Mouse (Mus musculus): ENCODE data around the gene Fam25c. TPM values are rescaled to one million over a fixed set of nuclear protein-coding genes. Genes with fewer than 3 reads are reported as not detected.

Gene Fam25c
- not detected in 2 replicates for polyA plus RNA-seq (2014; fragmentation: Nextera tagmentation; extraction: Ambion mirVana)

DNA sequence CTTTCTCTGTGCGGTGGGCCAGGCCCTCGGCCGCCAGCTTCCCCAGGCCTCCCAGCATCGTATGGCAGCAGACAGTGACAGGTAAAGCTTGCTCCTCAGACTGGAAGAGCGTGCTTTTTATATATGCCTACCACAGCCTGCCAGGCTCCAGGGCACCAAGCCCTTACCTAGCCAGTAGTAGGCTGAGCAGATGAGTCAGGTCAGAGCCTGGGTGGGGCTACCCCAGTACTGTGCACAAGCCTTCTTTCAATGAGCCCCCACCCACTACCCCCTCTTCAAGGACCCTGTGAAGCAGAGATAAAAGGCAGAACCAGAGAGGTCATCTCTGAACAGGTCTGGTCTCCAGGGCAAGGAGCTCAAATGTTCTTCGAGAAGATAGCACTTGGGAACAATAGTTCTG lies at the start of gene Fam25c:
Fam25c (minus strand) TSS at position 133 of the 400 bp plus-strand sequence.
- Histone ChIP-seq H3K9ac (replicated peaks; ENCODE audit: low read depth, low read length) (no peak within 1 kb of the TSS), H3K27ac (ENCODE audit: low read length) (no peak within 1 kb of the TSS), H3K4me2 (replicated peaks; ENCODE audit: low read depth, low read length) (no peak within 1 kb of the TSS), H3K36me3 (ENCODE audit: control insufficient read depth, insufficient read depth, low read length) (no peaks in the 10 kb centered on the region), H3K4me3 (ENCODE audit: low read depth, low read length) (no peak within 1 kb of the TSS), H3K4me1 (ENCODE audit: control insufficient read depth, insufficient read depth, low read length) (0 out of 2 replicates have a peak, but pooled peaks cover 2% of the 10 kb centered on the region), H3K9me3 (ENCODE audit: control insufficient read depth, low read depth, low read length) (no peaks in the 10 kb centered on the region), H3K27me3 (ENCODE audit: control insufficient read depth, insufficient read depth, low read length) (no peaks in the 10 kb centered on the region)
- 69% methylated on average over 6 of the region's 6 CpGs for WGBS
- ATAC-seq (ENCODE audit: insufficient number of reproducible peaks, insufficient read depth, low FRiP score, low read depth) = 0 out of 2 replicates have a peak, but pooled peaks have one; percentile 15

DNA sequence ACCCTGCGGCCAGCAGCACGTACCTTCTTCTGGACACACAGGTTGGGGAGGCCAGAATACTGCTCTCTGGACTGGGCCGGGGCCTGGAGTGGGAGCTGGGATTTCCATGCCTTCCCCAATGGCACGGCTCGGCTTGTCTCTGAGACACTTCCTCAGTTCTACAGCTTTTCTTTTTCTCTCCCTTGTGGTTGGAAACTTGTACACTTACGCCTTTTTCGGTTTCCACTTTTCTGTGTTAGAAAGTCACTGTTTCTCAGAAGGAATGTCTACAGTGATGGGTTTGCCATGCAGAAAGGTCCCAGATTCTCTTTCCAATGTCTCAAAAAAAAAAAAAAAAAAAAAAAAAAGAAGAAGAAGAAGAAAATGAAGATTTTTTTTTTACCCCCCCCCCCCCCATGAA lies 48.2 kb upstream of the Fam25c start:
- no peak overlapping the region for H3K9ac ChIP-seq (replicated peaks; ENCODE audit: low read depth, low read length)
- H3K9me3 ChIP-seq (ENCODE audit: control insufficient read depth, low read depth, low read length) = no peaks in the 10 kb centered on the region
- 97% methylated on average over 7 of the region's 7 CpGs for WGBS
- peaks cover 30% of the 10 kb centered on the region for H3K36me3 ChIP-seq (ENCODE audit: control insufficient read depth, insufficient read depth, low read length)
- no peak overlapping the region for H3K27ac ChIP-seq (ENCODE audit: low read length)
- no peaks in the 10 kb centered on the region for H3K27me3 ChIP-seq (ENCODE audit: control insufficient read depth, insufficient read depth, low read length)
- H3K4me1 ChIP-seq (ENCODE audit: control insufficient read depth, insufficient read depth, low read length) = no peaks in the 10 kb centered on the region
- no peak for ATAC-seq (ENCODE audit: insufficient number of reproducible peaks, insufficient read depth, low FRiP score, low read depth)
- H3K4me2 ChIP-seq (replicated peaks; ENCODE audit: low read depth, low read length) = no peak overlapping the region
- no peak overlapping the region for H3K4me3 ChIP-seq (ENCODE audit: low read depth, low read length)

GRCm38 (mm10) chr14:34402871-34403270 lies 47.6 kb upstream of the Fam25c start:
- Histone ChIP-seq H3K27ac (ENCODE audit: low read length) (no peak overlapping the region), H3K27me3 (ENCODE audit: control insufficient read depth, insufficient read depth, low read length) (no peaks in the 10 kb centered on the region), H3K9me3 (ENCODE audit: control insufficient read depth, low read depth, low read length) (no peaks in the 10 kb centered on the region), H3K36me3 (ENCODE audit: control insufficient read depth, insufficient read depth, low read length) (peaks cover 30% of the 10 kb centered on the region), H3K4me3 (ENCODE audit: low read depth, low read length) (no peak overlapping the region), H3K9ac (replicated peaks; ENCODE audit: low read depth, low read length) (no peak overlapping the region), H3K4me1 (ENCODE audit: control insufficient read depth, insufficient read depth, low read length) (no peaks in the 10 kb centered on the region), H3K4me2 (replicated peaks; ENCODE audit: low read depth, low read length) (no peak overlapping the region)
- no peak for ATAC-seq (ENCODE audit: insufficient number of reproducible peaks, insufficient read depth, low FRiP score, low read depth)
- WGBS = 79% methylated on average over 8 of the region's 8 CpGs

DNA sequence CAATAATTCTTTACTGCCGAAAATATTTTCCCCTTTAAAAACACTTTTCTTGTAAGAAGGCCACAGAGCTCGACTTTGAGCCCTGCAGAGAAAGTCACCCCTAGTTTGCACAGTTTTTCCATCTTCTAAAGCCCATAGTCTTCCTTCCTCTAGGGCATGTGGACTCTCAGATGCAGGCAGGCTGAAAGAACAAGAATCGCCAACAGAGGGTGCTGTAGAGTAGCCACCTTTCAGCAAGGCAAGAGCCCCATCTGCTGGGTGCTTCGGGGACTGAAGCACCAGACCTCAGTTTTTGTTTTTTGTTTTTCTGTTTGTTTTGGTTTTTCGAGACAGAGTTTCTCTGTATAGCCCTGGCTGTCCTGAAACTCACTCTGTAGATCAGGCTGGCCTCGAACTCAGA lies 45.9 kb upstream of the Fam25c start:
- H3K9me3 ChIP-seq (ENCODE audit: control insufficient read depth, low read depth, low read length) = no peaks in the 10 kb centered on the region
- H3K27me3 ChIP-seq (ENCODE audit: control insufficient read depth, insufficient read depth, low read length) = no peaks in the 10 kb centered on the region
- 56% methylated on average over 6 of the region's 6 CpGs for WGBS
- no peak overlapping the region for H3K4me3 ChIP-seq (ENCODE audit: low read depth, low read length)
- H3K4me1 ChIP-seq (ENCODE audit: control insufficient read depth, insufficient read depth, low read length) = no peaks in the 10 kb centered on the region
- H3K9ac ChIP-seq (replicated peaks; ENCODE audit: low read depth, low read length) = no peak overlapping the region
- no peak overlapping the region for H3K4me2 ChIP-seq (replicated peaks; ENCODE audit: low read depth, low read length)
- H3K27ac ChIP-seq (ENCODE audit: low read length) = no peak overlapping the region
- H3K36me3 ChIP-seq (ENCODE audit: control insufficient read depth, insufficient read depth, low read length) = peaks cover 19% of the 10 kb centered on the region
- ATAC-seq (ENCODE audit: insufficient number of reproducible peaks, insufficient read depth, low FRiP score, low read depth) = no peak

DNA sequence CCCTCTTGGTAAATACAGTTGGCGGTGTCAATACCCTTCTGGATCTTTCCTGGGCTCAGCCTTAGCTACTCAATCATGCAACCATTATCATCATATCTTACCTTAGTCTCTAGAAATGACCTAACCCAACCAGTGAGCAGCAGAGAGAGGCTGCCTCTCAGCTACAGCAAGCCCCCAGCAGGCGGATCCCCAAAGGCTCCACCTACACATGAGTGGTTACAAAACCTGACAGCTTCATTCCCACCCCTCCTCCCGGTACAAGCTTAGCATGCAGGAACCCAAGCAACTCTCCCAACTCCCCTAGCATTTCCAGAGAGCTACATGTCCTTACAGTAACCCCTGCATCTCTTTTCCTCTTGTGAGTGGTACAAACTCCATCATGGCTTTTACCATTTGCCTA lies 44.8 kb upstream of the Fam25c start:
- Histone ChIP-seq H3K27me3 (ENCODE audit: control insufficient read depth, insufficient read depth, low read length) (no peaks in the 10 kb centered on the region), H3K4me1 (ENCODE audit: control insufficient read depth, insufficient read depth, low read length) (no peaks in the 10 kb centered on the region), H3K9me3 (ENCODE audit: control insufficient read depth, low read depth, low read length) (no peaks in the 10 kb centered on the region), H3K36me3 (ENCODE audit: control insufficient read depth, insufficient read depth, low read length) (peaks cover 12% of the 10 kb centered on the region), H3K27ac (ENCODE audit: low read length) (no peak overlapping the region), H3K9ac (replicated peaks; ENCODE audit: low read depth, low read length) (no peak overlapping the region), H3K4me2 (replicated peaks; ENCODE audit: low read depth, low read length) (no peak overlapping the region), H3K4me3 (ENCODE audit: low read depth, low read length) (no peak overlapping the region)
- 92% methylated on average over 3 of the region's 3 CpGs for WGBS
- ATAC-seq (ENCODE audit: insufficient number of reproducible peaks, insufficient read depth, low FRiP score, low read depth) = no peak

DNA sequence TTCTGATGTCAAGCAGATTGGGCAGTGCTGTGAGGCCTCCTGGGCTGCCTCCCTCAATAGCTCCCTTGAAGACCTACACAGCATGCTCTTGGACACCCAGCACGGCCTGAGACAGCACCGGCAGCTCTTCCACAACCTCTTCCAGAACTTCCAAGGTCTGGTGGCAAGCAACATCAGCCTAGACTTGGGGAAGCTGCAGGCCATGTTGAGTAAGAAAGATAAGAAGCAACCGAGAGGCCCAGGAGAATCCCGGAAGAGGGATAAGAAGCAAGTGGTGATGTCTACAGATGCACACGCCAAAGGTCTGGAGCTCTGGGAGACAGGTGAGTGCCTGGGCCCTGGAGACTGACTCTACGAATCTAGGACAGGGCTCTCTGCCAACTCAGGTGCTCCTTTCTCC lies 44.1 kb upstream of the Fam25c start:
- Histone ChIP-seq H3K27ac (ENCODE audit: low read length) (no peak overlapping the region), H3K4me1 (ENCODE audit: control insufficient read depth, insufficient read depth, low read length) (no peaks in the 10 kb centered on the region), H3K4me3 (ENCODE audit: low read depth, low read length) (no peak overlapping the region), H3K27me3 (ENCODE audit: control insufficient read depth, insufficient read depth, low read length) (no peaks in the 10 kb centered on the region), H3K36me3 (ENCODE audit: control insufficient read depth, insufficient read depth, low read length) (peaks cover 5% of the 10 kb centered on the region), H3K9me3 (ENCODE audit: control insufficient read depth, low read depth, low read length) (no peaks in the 10 kb centered on the region), H3K4me2 (replicated peaks; ENCODE audit: low read depth, low read length) (no peak overlapping the region), H3K9ac (replicated peaks; ENCODE audit: low read depth, low read length) (no peak overlapping the region)
- no peak for ATAC-seq (ENCODE audit: insufficient number of reproducible peaks, insufficient read depth, low FRiP score, low read depth)
- WGBS = 96% methylated on average over 6 of the region's 6 CpGs

DNA sequence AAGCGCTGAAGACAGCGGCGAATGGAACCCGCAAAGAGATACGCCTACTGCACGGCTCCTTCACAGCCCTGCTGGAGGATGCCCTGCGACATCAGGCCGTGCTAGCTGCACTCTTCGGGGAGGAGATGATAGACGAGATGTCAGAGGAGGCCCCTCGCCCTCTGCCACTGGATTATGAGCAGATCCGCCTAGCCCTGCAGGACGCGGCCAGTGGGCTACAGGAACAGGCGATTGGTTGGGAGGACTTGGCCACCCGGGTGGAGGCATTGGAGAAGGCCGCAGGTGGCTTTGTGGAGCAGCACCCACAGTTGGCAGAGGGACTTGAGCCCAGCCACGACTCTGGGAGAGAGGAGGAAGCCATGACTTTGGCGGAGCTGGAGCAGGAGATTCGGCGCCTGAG lies 43.7 kb upstream of the Fam25c start:
- no peaks in the 10 kb centered on the region for H3K27me3 ChIP-seq (ENCODE audit: control insufficient read depth, insufficient read depth, low read length)
- no peak overlapping the region for H3K4me3 ChIP-seq (ENCODE audit: low read depth, low read length)
- 85% methylated on average over 20 of the region's 21 CpGs for WGBS
- H3K4me2 ChIP-seq (replicated peaks; ENCODE audit: low read depth, low read length) = no peak overlapping the region
- no peak for ATAC-seq (ENCODE audit: insufficient number of reproducible peaks, insufficient read depth, low FRiP score, low read depth)
- H3K27ac ChIP-seq (ENCODE audit: low read length) = no peak overlapping the region
- H3K9me3 ChIP-seq (ENCODE audit: control insufficient read depth, low read depth, low read length) = no peaks in the 10 kb centered on the region
- H3K36me3 ChIP-seq (ENCODE audit: control insufficient read depth, insufficient read depth, low read length) = peaks cover 2% of the 10 kb centered on the region
- no peaks in the 10 kb centered on the region for H3K4me1 ChIP-seq (ENCODE audit: control insufficient read depth, insufficient read depth, low read length)
- H3K9ac ChIP-seq (replicated peaks; ENCODE audit: low read depth, low read length) = no peak overlapping the region

DNA sequence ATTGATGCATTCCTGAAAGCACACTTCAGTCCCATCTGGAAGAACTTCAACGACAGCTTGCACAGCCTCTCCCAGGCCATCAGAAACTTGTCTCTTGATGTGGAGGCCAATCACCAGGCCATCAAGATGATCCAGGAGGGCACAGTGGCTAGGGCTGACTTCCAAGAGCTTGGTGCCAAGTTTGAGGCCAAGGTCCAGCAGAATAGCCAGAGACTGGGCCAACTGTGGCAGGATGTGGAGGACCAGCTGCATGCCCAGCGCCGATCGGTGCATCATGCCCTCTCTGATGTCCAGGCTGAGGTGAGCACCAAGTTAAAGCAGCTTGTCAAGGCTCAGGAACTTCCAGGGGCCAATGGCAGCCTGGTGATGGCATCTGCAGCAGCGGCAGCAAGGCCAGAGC lies 42.6 kb upstream of the Fam25c start:
- Histone ChIP-seq H3K9ac (replicated peaks; ENCODE audit: low read depth, low read length) (no peak overlapping the region), H3K27ac (ENCODE audit: low read length) (no peak overlapping the region), H3K36me3 (ENCODE audit: control insufficient read depth, insufficient read depth, low read length) (no peaks in the 10 kb centered on the region; the same call in 1 of the 2 replicates), H3K27me3 (ENCODE audit: control insufficient read depth, insufficient read depth, low read length) (no peaks in the 10 kb centered on the region), H3K4me2 (replicated peaks; ENCODE audit: low read depth, low read length) (no peak overlapping the region), H3K4me1 (ENCODE audit: control insufficient read depth, insufficient read depth, low read length) (no peaks in the 10 kb centered on the region), H3K4me3 (ENCODE audit: low read depth, low read length) (no peak overlapping the region), H3K9me3 (ENCODE audit: control insufficient read depth, low read depth, low read length) (no peaks in the 10 kb centered on the region)
- 87% methylated on average over 5 of the region's 5 CpGs for WGBS
- ATAC-seq (ENCODE audit: insufficient number of reproducible peaks, insufficient read depth, low FRiP score, low read depth) = no peak

- H3K27me3 ChIP-seq (ENCODE audit: control insufficient read depth, insufficient read depth, low read length) = no peaks in the 10 kb centered on the region
- no peak overlapping the region for H3K27ac ChIP-seq (ENCODE audit: low read length)
- no peaks in the 10 kb centered on the region for H3K4me1 ChIP-seq (ENCODE audit: control insufficient read depth, insufficient read depth, low read length)
- H3K9ac ChIP-seq (replicated peaks; ENCODE audit: low read depth, low read length) = no peak overlapping the region
- H3K9me3 ChIP-seq (ENCODE audit: control insufficient read depth, low read depth, low read length) = no peaks in the 10 kb centered on the region
- no peak overlapping the region for H3K4me3 ChIP-seq (ENCODE audit: low read depth, low read length)
- no peak overlapping the region for H3K4me2 ChIP-seq (replicated peaks; ENCODE audit: low read depth, low read length)
- H3K36me3 ChIP-seq (ENCODE audit: control insufficient read depth, insufficient read depth, low read length) = no peaks in the 10 kb centered on the region
- WGBS = 79% methylated on average over 4 of the region's 4 CpGs
- ATAC-seq (ENCODE audit: insufficient number of reproducible peaks, insufficient read depth, low FRiP score, low read depth) = no peak
Measured at GRCm38 (mm10) chr14:34393295-34393694, 38.1 kb upstream of the Fam25c start.
